Mouse (Mus musculus) kidney, postnatal 0 days (tissue): Measurements from ENCODE around the gene Sp6. TPM values are rescaled to one million over a fixed set of nuclear protein-coding genes. Genes with fewer than 3 reads are reported as not detected.
A peak's percentile ranks its signal among the peaks of the same experiment; 100 is the strongest.

Experiments used
- ATAC-seq: fragments of 200-750 bp; cut with Nextera tagmentation; replicated peaks from 2 replicates; pipeline ENCODE4 v1.8.0; 2017; ENCODE audit warnings: low read depth, moderate number of reproducible peaks, moderate TSS enrichment, moderate library complexity; ENCODE audit not compliant: low FRiP score
- DNase-seq: peaks from one replicate; pipeline ENCODE4 v3.0.0-alpha.2; 2016; ENCODE audit warnings: low spot score
- H3K27ac ChIP-seq: fragments of 300-500 bp; sonication (generic); 2 replicates; pipeline ENCODE4 v1.5.1; 2014; ENCODE audit warnings: mild to moderate bottlenecking
- H3K27me3 ChIP-seq: fragments of 300-500 bp; sonication (generic); 2 replicates; pipeline ENCODE4 v1.6.1; 2014; ENCODE audit warnings: low read length, mixed read lengths; ENCODE audit not compliant: insufficient read depth
- H3K36me3 ChIP-seq: fragments of 300-500 bp; sonication (generic); 2 replicates; pipeline ENCODE4 v1.6.1; 2014; ENCODE audit warnings: low read length, mixed read lengths; ENCODE audit not compliant: insufficient read depth
- H3K4me1 ChIP-seq: fragments of 300-500 bp; sonication (generic); replicated peaks from 2 replicates; pipeline ENCODE4 v1.6.1; 2014; ENCODE audit warnings: antibody characterized with exemption, low read length, mixed read lengths; ENCODE audit not compliant: insufficient read depth
- H3K4me2 ChIP-seq: fragments of 300-500 bp; sonication (generic); 2 replicates; pipeline ENCODE4 v1.6.1; 2014; ENCODE audit warnings: mild to moderate bottlenecking, low read length, moderate library complexity, mixed read lengths
- H3K4me3 ChIP-seq: fragments of 300-500 bp; sonication (generic); replicated peaks from 2 replicates; pipeline ENCODE4 v1.5.1; 2014; ENCODE audit warnings: low read depth, low read length
- H3K9ac ChIP-seq: fragments of 300-500 bp; sonication (generic); 2 replicates; pipeline ENCODE4 v1.6.1; 2014; ENCODE audit warnings: low read depth, low read length
- H3K9me3 ChIP-seq: fragments of 300-500 bp; sonication (generic); replicated peaks from 2 replicates; pipeline ENCODE4 v1.6.1; 2016; ENCODE audit warnings: low read length, inconsistent platforms, mixed read lengths
- CTCF ChIP-seq: IDR thresholded peaks from 2 replicates; pipeline ENCODE4 v1.5.1; 2016; ENCODE audit warnings: antibody characterized with exemption, low read depth, mild to moderate bottlenecking, moderate library complexity
- WGBS: fragments of 180-500 bp; shearing (Covaris S2); extraction: QIAGEN DNeasy Blood & Tissue Kit; methylation state at CpG from one replicate; pipeline ENCODE4 v1.1.7; 2014; 5-methylcytosine and 5-hydroxymethylcytosine counted together
- polyA plus RNA-seq: library from polyadenylated mRNA; unstranded; fragments of >200 nt; fragmentation: Nextera tagmentation; extraction: Ambion mirVana; gene quantifications from 2 replicates; pipeline ENCODE4 v1.2.1, GENCODE M21; 2015

Sp6 gene
- polyA plus RNA-seq, 1 experiment from 2014 or later, result 2.0 TPM

- Histone ChIP-seq H3K4me1 (0 out of 2 replicates have a peak, but pooled peaks cover 2% of the 10 kb centered on the region), H3K27ac (no peak overlapping the region), H3K4me2 (no peak overlapping the region), H3K9ac (no peak overlapping the region), H3K36me3 (peaks cover 30% of the 10 kb centered on the region; the same call in 1 of the 2 replicates), H3K9me3 (no peaks in the 10 kb centered on the region), H3K4me3 (no peak overlapping the region), H3K27me3 (no peaks in the 10 kb centered on the region)
- no peak for TF ChIP-seq CTCF
- 44% methylated on average over 9 of the region's 9 CpGs for WGBS
- ATAC-seq (no peak), DNase-seq (peak; percentile 24)
Measured at GRCm38 (mm10) chr11:97063274-97063920, 50.2 kb downstream of the Sp6 start.

GRCm38 (mm10) chr11:97063921-97064295 lies 50.7 kb downstream of the Sp6 start:
- no peak overlapping the region for H3K9ac ChIP-seq
- no peaks in the 10 kb centered on the region for H3K27me3 ChIP-seq
- H3K36me3 ChIP-seq, result peaks cover 33% of the 10 kb centered on the region
- no peak overlapping the region for H3K4me2 ChIP-seq
- ATAC-seq (no peak), DNase-seq (no peak)
- no peak overlapping the region for H3K4me3 ChIP-seq
- no peaks in the 10 kb centered on the region for H3K9me3 ChIP-seq
- peak; percentile 51 for TF ChIP-seq CTCF
- no peak overlapping the region for H3K27ac ChIP-seq
- WGBS, result 80% methylated on average over 3 of the region's 3 CpGs
- H3K4me1 ChIP-seq, result 0 out of 2 replicates have a peak, but pooled peaks cover 2% of the 10 kb centered on the region

GRCm38 (mm10) chr11:97065538-97066295 lies 52.5 kb downstream of the Sp6 start:
- ATAC-seq, result no peak
- no peak for DNase-seq
- WGBS, result 86% methylated on average over 12 of the region's 12 CpGs

GRCm38 (mm10) chr11:97066656-97067360 lies 53.6 kb downstream of the Sp6 start:
- DNase-seq (no peak), ATAC-seq (no peak)
- Histone ChIP-seq H3K4me1 (0 out of 2 replicates have a peak, but pooled peaks cover 2% of the 10 kb centered on the region), H3K9me3 (no peaks in the 10 kb centered on the region), H3K4me2 (no peak overlapping the region), H3K9ac (no peak overlapping the region), H3K4me3 (no peak overlapping the region), H3K27ac (no peak overlapping the region), H3K36me3 (peaks cover 17% of the 10 kb centered on the region; the same call in 1 of the 2 replicates), H3K27me3 (no peaks in the 10 kb centered on the region)
- no peak for TF ChIP-seq CTCF
- WGBS, result 56% methylated on average over 22 of the region's 22 CpGs

More at GRCm38 (mm10) chr11:97065538-97066295, 52.5 kb downstream of the Sp6 start:
- 0 out of 2 replicates have a peak, but pooled peaks cover 2% of the 10 kb centered on the region for H3K4me1 ChIP-seq
- TF ChIP-seq CTCF, result no peak
- H3K4me2 ChIP-seq, result no peak overlapping the region
- H3K9ac ChIP-seq, result no peak overlapping the region
- H3K27me3 ChIP-seq, result no peaks in the 10 kb centered on the region
- H3K4me3 ChIP-seq, result no peak overlapping the region
- H3K27ac ChIP-seq, result no peak overlapping the region
- no peaks in the 10 kb centered on the region for H3K9me3 ChIP-seq
- peaks cover 26% of the 10 kb centered on the region for H3K36me3 ChIP-seq

- H3K9ac ChIP-seq, result no peak overlapping the region
- no peak overlapping the region for H3K27ac ChIP-seq
- H3K4me3 ChIP-seq, result no peak overlapping the region
- DNase-seq, result no peak
- 55% methylated on average over 1 of the region's 1 CpGs for WGBS
- TF ChIP-seq CTCF, result no peak
- ATAC-seq, result no peak
- no peaks in the 10 kb centered on the region for H3K9me3 ChIP-seq
- no peaks in the 10 kb centered on the region for H3K4me1 ChIP-seq
- no peaks in the 10 kb centered on the region for H3K27me3 ChIP-seq
- H3K4me2 ChIP-seq, result no peak overlapping the region
- peaks cover 17% of the 10 kb centered on the region; the same call in 1 of the 2 replicates for H3K36me3 ChIP-seq
Measured at GRCm38 (mm10) chr11:97069333-97069732, 56.1 kb downstream of the Sp6 start.

DNA sequence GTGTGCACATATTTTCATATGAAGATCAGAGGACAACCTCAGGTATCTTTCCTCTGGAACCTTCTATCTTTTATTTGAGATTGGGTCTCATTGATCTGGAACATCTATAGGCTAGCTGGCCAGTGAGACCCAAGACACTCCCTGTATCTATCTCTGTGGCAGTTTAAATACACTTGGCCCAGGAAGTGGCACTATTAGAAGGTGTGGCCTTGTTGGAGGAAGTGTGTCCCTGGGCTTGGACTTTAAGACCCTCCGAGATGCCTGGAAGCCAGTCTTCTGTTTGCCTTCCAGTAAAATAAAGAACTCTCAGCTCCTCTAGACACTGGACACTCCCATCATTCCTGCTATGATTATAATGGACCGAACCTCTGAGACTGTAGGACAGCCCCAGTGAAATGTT lies 56.6 kb downstream of the Sp6 start:
- ATAC-seq, result no peak
- H3K9ac ChIP-seq, result no peak overlapping the region
- no peak overlapping the region for H3K27ac ChIP-seq
- WGBS, result 83% methylated on average over 2 of the region's 2 CpGs
- H3K9me3 ChIP-seq, result no peaks in the 10 kb centered on the region
- DNase-seq, result no peak
- peaks cover 17% of the 10 kb centered on the region; the same call in 1 of the 2 replicates for H3K36me3 ChIP-seq
- no peak overlapping the region for H3K4me2 ChIP-seq
- no peak for TF ChIP-seq CTCF
- no peaks in the 10 kb centered on the region for H3K4me1 ChIP-seq
- H3K27me3 ChIP-seq, result no peaks in the 10 kb centered on the region
- no peak overlapping the region for H3K4me3 ChIP-seq
